Mouse (Mus musculus) embryonic fibroblast, embryonic 13.5 days (primary cell): ENCODE results near the gene Ntrk3.

ENCODE experiments used
- CTCF ChIP-seq: IDR thresholded peaks from 2 replicates; pipeline ENCODE4 v1.5.1; 2011; ENCODE audit warnings: mild to moderate bottlenecking, control low read depth, low read length, moderate library complexity, borderline replicate concordance; ENCODE audit not compliant: insufficient read depth
- POLR2A ChIP-seq: IDR thresholded peaks from 2 replicates; pipeline ENCODE4 v1.6.1; 2011; ENCODE audit warnings: low read depth, mild to moderate bottlenecking, control low read depth, low read length, moderate library complexity

DNA sequence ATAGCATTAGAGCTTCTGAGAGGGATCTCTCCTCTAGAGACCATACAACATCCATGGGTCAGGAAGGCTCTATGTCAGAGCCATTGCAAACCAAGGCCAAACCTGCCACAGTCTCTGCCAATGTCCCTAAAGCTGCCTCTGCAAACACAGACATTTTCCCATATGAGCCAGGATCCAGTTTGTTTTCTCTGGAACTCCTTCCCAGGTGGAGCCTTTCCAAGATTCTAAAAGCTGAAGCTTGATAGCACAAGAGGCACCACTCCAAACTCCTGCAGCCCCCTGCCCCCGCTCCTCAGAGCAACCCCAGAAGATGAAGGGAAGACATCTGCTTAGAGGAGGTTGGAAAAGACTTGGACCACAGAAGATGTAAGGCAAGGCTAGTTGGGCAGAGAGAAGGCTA is 432.8 kb downstream of the Ntrk3 start:
- TF ChIP-seq CTCF (no peak), POLR2A (no peak)
